In genomic region chr4:43724764-43725163, GRCm38 (mm10) we compare ENCODE assay signal across 1 mouse cellular context.
TF ChIP-seq lines count a peak whose summit lies in the region.

No protein-coding gene starts in this region.

TF ChIP-seq in CH12.LX, 34 proteins besides CTCF, POLR2A, EP300 and RAD21:
- TF ChIP-seq SMC3 (IDR thresholded peaks at IDR 0.05; ENCODE audit: low read depth, low read length) (peak; percentile 61), HCFC1 (IDR thresholded peaks at IDR 0.05; ENCODE audit: low read depth, low read length) (no peak), TCF12 (IDR thresholded peaks at IDR 0.05; ENCODE audit: low read depth, low read length) (no peak), POLR2AphosphoS2 (IDR thresholded peaks at IDR 0.05; ENCODE audit: low read depth, low read length) (no peak), ETS1 (conservative IDR thresholded peaks at IDR 0.05; ENCODE audit: low read depth, low read length) (no peak), MAX (IDR thresholded peaks at IDR 0.05; ENCODE audit: low read length) (0 out of 2 replicates have a peak, but pooled peaks have one; percentile 16), ZKSCAN1 (IDR thresholded peaks at IDR 0.05; ENCODE audit: borderline replicate concordance, low read depth, low read length) (no peak), RCOR1 (conservative IDR thresholded peaks at IDR 0.05; ENCODE audit: low read depth, low read length) (no peak), NRF1 (IDR thresholded peaks at IDR 0.05; ENCODE audit: low read depth, low read length) (no peak), IRF4 (IDR thresholded peaks at IDR 0.05; ENCODE audit: low read depth, low read length) (no peak)
